ENCODE assay signal across 8 mouse cellular contexts in genomic region chr10:108445606-108446005, GRCm38 (mm10).
DNase-seq lines count a peak whose midpoint lies in the region; ATAC-seq and TF ChIP-seq lines count a peak whose summit lies in the region.

No protein-coding gene starts in this region.

- no peak overlapping the region for H3K27ac ChIP-seq in forebrain, embryonic 14.5 days (ENCODE audit: low read depth, low read length)
- no peak overlapping the region for H3K27ac ChIP-seq in forebrain, embryonic 15.5 days (replicated peaks)
- H3K27ac ChIP-seq in heart, embryonic 16.5 days (ENCODE audit: low read length): peak overlapping the region; percentile 79
- H3K27ac ChIP-seq in lung, postnatal 0 days (ENCODE audit: low read length): peak overlapping the region; percentile 82

- no peak for TF ChIP-seq CTCF in lung, postnatal 0 days (IDR thresholded peaks at IDR 0.05)

- 81% methylated on average over 10 of the region's 10 CpGs for WGBS in forebrain, embryonic 14.5 days
- 81% methylated on average over 10 of the region's 10 CpGs for WGBS in forebrain, embryonic 15.5 days
- 19% methylated on average over 10 of the region's 10 CpGs for whole genome bisulfite sequencing in heart, embryonic 16.5 days
- 13% methylated on average over 10 of the region's 10 CpGs for WGBS in lung, postnatal 0 days

- H3K4me3 ChIP-seq in forebrain, embryonic 14.5 days (ENCODE audit: low read depth, low read length): no peak overlapping the region
- no peak overlapping the region for H3K4me3 ChIP-seq in forebrain, embryonic 15.5 days
- peak overlapping the region; percentile 48 for H3K4me3 ChIP-seq in heart, embryonic 16.5 days (ENCODE audit: low read length)
- no peak overlapping the region for H3K4me3 ChIP-seq in lung, postnatal 0 days (ENCODE audit: low read depth, low read length)

- no peak for ATAC-seq in forebrain, embryonic 14.5 days
- no peak for ATAC-seq in forebrain, embryonic 15.5 days (replicated peaks)
- ATAC-seq in heart, embryonic 16.5 days (replicated peaks; ENCODE audit: extremely low read depth, insufficient read depth, low FRiP score): peak; percentile 61
- peak; percentile 61 for ATAC-seq in lung, postnatal 0 days

- peak overlapping the region; percentile 55; the same call in 1 of the 2 replicates for H3K4me2 ChIP-seq in forebrain, embryonic 14.5 days (ENCODE audit: low read length)
- no peak overlapping the region for H3K4me2 ChIP-seq in forebrain, embryonic 15.5 days (replicated peaks)
- H3K4me2 ChIP-seq in heart, embryonic 16.5 days (ENCODE audit: low read depth, low read length): peak overlapping the region; percentile 75
- peak overlapping the region; percentile 50 for H3K4me2 ChIP-seq in lung, postnatal 0 days (replicated peaks; ENCODE audit: low read depth, low read length)

- peaks cover 7% of the 10 kb centered on the region; the same call in 1 of the 2 replicates for H3K4me1 ChIP-seq in forebrain, embryonic 14.5 days (ENCODE audit: control insufficient read depth, insufficient read depth, low read length)
- H3K4me1 ChIP-seq in forebrain, embryonic 15.5 days: peaks cover 12% of the 10 kb centered on the region
- peaks cover 19% of the 10 kb centered on the region for H3K4me1 ChIP-seq in heart, embryonic 16.5 days (ENCODE audit: control insufficient read depth, insufficient read depth, low read length)
- H3K4me1 ChIP-seq in lung, postnatal 0 days (ENCODE audit: insufficient read depth, low read depth, low read length): peaks cover 14% of the 10 kb centered on the region

- TF ChIP-seq EP300 in lung, postnatal 0 days (IDR thresholded peaks at IDR 0.05): no peak

- H3K9ac ChIP-seq in forebrain, embryonic 14.5 days (ENCODE audit: low read length): no peak overlapping the region
- no peak overlapping the region for H3K9ac ChIP-seq in forebrain, embryonic 15.5 days (replicated peaks)
- H3K9ac ChIP-seq in heart, embryonic 16.5 days (ENCODE audit: low read length): peak overlapping the region; percentile 42
- H3K9ac ChIP-seq in lung, postnatal 0 days (replicated peaks; ENCODE audit: low read depth): no peak overlapping the region

- no peaks in the 10 kb centered on the region for H3K9me3 ChIP-seq in forebrain, embryonic 14.5 days (replicated peaks; ENCODE audit: control insufficient read depth, low read length)
- no peaks in the 10 kb centered on the region for H3K9me3 ChIP-seq in forebrain, embryonic 15.5 days
- H3K9me3 ChIP-seq in heart, embryonic 16.5 days (replicated peaks; ENCODE audit: control insufficient read depth, low read length): no peaks in the 10 kb centered on the region
- no peaks in the 10 kb centered on the region for H3K9me3 ChIP-seq in lung, postnatal 0 days (ENCODE audit: low read length)

- no peak for DNase-seq in forebrain, embryonic 14.5 days (ENCODE audit: low spot score)
- DNase-seq in lung, adult 18-20 months: peak; percentile 36 to 66
- DNase-seq in lung, postnatal 10 days: no peak
- DNase-seq in lung, postnatal 0 days (ENCODE audit: low spot score): peak; percentile 70
- DNase-seq in adrenal gland, adult 8-10 months: no peak
- no peak for DNase-seq in adrenal gland, adult 2 months

- H3K36me3 ChIP-seq in forebrain, embryonic 14.5 days (ENCODE audit: control insufficient read depth, insufficient read depth, low read length): no peaks in the 10 kb centered on the region
- no peaks in the 10 kb centered on the region for H3K36me3 ChIP-seq in forebrain, embryonic 15.5 days
- no peaks in the 10 kb centered on the region for H3K36me3 ChIP-seq in heart, embryonic 16.5 days (ENCODE audit: control insufficient read depth, insufficient read depth)
- H3K36me3 ChIP-seq in lung, postnatal 0 days (ENCODE audit: insufficient read depth, low read length): no peaks in the 10 kb centered on the region

- no peaks in the 10 kb centered on the region for H3K27me3 ChIP-seq in forebrain, embryonic 14.5 days (replicated peaks; ENCODE audit: control insufficient read depth, insufficient read depth, low read length)
- no peaks in the 10 kb centered on the region for H3K27me3 ChIP-seq in forebrain, embryonic 15.5 days
- no peaks in the 10 kb centered on the region for H3K27me3 ChIP-seq in heart, embryonic 16.5 days (ENCODE audit: control insufficient read depth, insufficient read depth, low read length)
- H3K27me3 ChIP-seq in lung, postnatal 0 days (replicated peaks; ENCODE audit: insufficient read depth, low read length): no peaks in the 10 kb centered on the region

Comparison
In these comparisons a context has a peak if more than half of its experiments do, and no peak if none do; other contexts are left out.
1. DNase-seq: peak in lung, adult 18-20 months (2 of 2) and lung, postnatal 0 days (single experiment); none in forebrain, embryonic 14.5 days (single experiment), lung, postnatal 10 days (single experiment), adrenal gland, adult 8-10 months (single experiment) and adrenal gland, adult 2 months (single experiment).
2. ATAC-seq: peak in heart, embryonic 16.5 days (single experiment) and lung, postnatal 0 days (single experiment); none in forebrain, embryonic 14.5 days (single experiment) and forebrain, embryonic 15.5 days (single experiment).
3. H3K27ac ChIP-seq: peak in heart, embryonic 16.5 days (single experiment) and lung, postnatal 0 days (single experiment); none in forebrain, embryonic 14.5 days (single experiment) and forebrain, embryonic 15.5 days (single experiment).